Mouse (Mus musculus): Measurements from ENCODE around the gene Rabl3. TPM values are rescaled to one million over a fixed set of nuclear protein-coding genes. Genes with fewer than 3 reads are reported as not detected.
A peak's percentile ranks its signal among the peaks of the same experiment; 100 is the strongest.

Gene Rabl3
- polyA plus RNA-seq, 1 experiment = 0.94 TPM

DNA sequence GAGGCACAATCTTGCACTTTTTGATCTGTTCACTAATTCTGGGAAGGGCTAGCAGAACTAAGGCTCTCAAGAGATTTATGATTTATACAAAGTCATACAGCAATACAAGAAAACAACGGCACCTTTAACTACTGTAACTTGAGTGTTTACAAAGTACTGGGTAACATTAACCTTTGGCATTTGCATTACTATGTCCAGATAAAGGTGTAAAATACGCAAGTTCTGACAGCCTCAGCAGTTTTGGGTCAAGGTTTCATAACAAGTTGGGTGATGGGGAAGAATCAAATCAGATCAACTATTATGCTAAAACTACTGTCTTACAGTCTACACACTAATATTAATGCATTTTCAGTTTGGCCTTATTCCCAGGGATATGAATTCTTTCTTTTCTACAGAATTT is 14.6 kb upstream of the Rabl3 start:
- DNase-seq (ENCODE audit: low read depth in 1 of 2, low spot score in 2 of 2) = no peak
- no peak for TF ChIP-seq CTCF (IDR thresholded peaks at IDR 0.05; ENCODE audit: extremely low read depth, insufficient read depth, insufficient read length, insufficient replicate concordance)
- TF ChIP-seq POLR2A (IDR thresholded peaks at IDR 0.05; ENCODE audit: low read depth, low read length) = no peak
- Histone ChIP-seq H3K27ac (ENCODE audit: insufficient read depth, low read length) (no peak overlapping the region), H3K4me1 (ENCODE audit: control insufficient read depth, insufficient read depth, insufficient read length) (no peaks in the 10 kb centered on the region), H3K4me3 (ENCODE audit: extremely low read depth, insufficient read depth, insufficient read length) (no peak overlapping the region), H3K27me3 (ENCODE audit: control insufficient read depth, insufficient read depth, low read length) (no peaks in the 10 kb centered on the region), H3K36me3 (ENCODE audit: control insufficient read depth, insufficient read depth, low read length) (peaks cover 21% of the 10 kb centered on the region)
- 93% methylated on average over 2 of the region's 2 CpGs for WGBS

DNA sequence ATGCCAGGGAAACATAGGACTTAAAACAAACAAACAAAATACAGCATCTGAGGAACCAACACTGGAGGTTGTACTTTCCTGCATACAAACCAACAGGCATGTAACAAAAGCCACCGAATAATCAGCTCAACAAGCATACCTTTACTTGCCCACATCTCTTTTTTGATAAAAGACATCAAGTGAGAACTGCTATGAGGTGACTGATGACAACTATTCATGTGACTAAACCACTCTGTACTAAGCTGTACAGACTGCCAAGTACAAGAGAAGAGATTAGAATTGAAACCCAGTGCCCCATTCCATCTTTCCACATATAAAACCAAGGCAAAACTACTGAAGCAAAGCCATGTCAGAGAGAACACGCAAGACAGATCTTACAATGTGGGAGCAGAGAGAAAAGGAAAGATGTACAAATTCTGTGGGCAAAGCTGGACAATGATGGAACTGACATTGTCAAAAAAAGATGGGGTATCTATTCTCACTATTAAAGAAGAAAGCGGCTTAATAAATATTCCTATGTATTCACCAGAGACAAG is 12.9 kb upstream of the Rabl3 start:
- no peak for DNase-seq (ENCODE audit: low read depth in 1 of 2, low spot score in 2 of 2)
- no peaks in the 10 kb centered on the region for H3K4me1 ChIP-seq (ENCODE audit: control insufficient read depth, insufficient read depth, insufficient read length)
- WGBS = 91% methylated on average over 3 of the region's 3 CpGs

DNA sequence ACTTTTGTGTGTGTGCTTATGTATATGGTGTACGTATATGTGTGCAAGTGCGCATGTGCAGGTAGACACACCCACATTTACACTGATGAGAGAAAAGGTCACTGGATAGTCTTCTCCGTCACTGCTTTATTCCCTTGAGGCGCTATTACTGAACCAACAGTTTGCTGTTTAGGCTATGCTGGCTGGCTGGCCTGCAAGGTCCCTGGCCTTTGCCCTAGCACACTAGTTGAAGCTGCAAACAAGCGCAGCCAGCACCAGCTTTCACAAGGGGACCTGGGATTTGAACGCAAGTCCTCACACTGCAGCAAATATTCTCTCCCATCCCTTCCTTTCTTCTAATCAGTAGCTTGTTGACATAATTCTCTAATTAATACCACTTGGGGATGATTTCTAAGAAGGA is 9.5 kb upstream of the Rabl3 start:
- H3K27ac ChIP-seq (ENCODE audit: insufficient read depth, low read length) = no peak overlapping the region

More for the DNA sequence above, 12.9 kb upstream of the Rabl3 start:
- TF ChIP-seq CTCF (IDR thresholded peaks at IDR 0.05; ENCODE audit: extremely low read depth, insufficient read depth, insufficient read length, insufficient replicate concordance) = no peak
- TF ChIP-seq POLR2A (IDR thresholded peaks at IDR 0.05; ENCODE audit: low read depth, low read length) = no peak
- no peak overlapping the region for H3K27ac ChIP-seq (ENCODE audit: insufficient read depth, low read length)
- no peaks in the 10 kb centered on the region for H3K27me3 ChIP-seq (ENCODE audit: control insufficient read depth, insufficient read depth, low read length)
- H3K4me3 ChIP-seq (ENCODE audit: extremely low read depth, insufficient read depth, insufficient read length) = no peak overlapping the region
- H3K36me3 ChIP-seq (ENCODE audit: control insufficient read depth, insufficient read depth, low read length) = peaks cover 15% of the 10 kb centered on the region

DNA sequence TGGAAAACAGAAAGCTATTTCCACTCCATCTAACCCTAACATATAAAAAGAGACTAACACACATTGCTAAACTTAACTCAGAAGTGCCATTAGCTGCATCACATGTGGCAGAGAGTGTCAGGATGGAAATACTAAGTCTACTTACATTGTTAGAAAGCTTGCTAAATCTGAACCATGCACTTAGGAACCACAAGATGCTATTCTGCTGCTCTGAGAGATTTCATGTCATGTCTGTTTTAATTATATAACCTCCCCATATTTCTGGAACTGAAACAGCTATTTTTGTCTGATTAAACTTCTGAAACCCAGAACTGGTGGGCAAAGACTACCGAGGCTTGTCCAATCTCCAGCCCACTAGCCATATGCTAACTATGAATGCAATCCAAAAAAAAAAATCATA is 7.6 kb upstream of the Rabl3 start:
- WGBS = 35% methylated on average over 1 of the region's 1 CpGs
- TF ChIP-seq CTCF (IDR thresholded peaks at IDR 0.05; ENCODE audit: extremely low read depth, insufficient read depth, insufficient read length, insufficient replicate concordance) = no peak
- DNase-seq (ENCODE audit: low read depth in 1 of 2, low spot score in 2 of 2) = no peak

More for the DNA sequence above, 9.5 kb upstream of the Rabl3 start:
- Histone ChIP-seq H3K36me3 (ENCODE audit: control insufficient read depth, insufficient read depth, low read length) (peaks cover 2% of the 10 kb centered on the region; the same call in 1 of the 2 replicates), H3K4me3 (ENCODE audit: extremely low read depth, insufficient read depth, insufficient read length) (no peak overlapping the region), H3K27me3 (ENCODE audit: control insufficient read depth, insufficient read depth, low read length) (no peaks in the 10 kb centered on the region), H3K4me1 (ENCODE audit: control insufficient read depth, insufficient read depth, insufficient read length) (no peaks in the 10 kb centered on the region)
- no peak for DNase-seq (ENCODE audit: low read depth in 1 of 2, low spot score in 2 of 2)
- no peak for TF ChIP-seq CTCF (IDR thresholded peaks at IDR 0.05; ENCODE audit: extremely low read depth, insufficient read depth, insufficient read length, insufficient replicate concordance)
- no peak for TF ChIP-seq POLR2A (IDR thresholded peaks at IDR 0.05; ENCODE audit: low read depth, low read length)
- WGBS = 97% methylated on average over 6 of the region's 6 CpGs

DNA sequence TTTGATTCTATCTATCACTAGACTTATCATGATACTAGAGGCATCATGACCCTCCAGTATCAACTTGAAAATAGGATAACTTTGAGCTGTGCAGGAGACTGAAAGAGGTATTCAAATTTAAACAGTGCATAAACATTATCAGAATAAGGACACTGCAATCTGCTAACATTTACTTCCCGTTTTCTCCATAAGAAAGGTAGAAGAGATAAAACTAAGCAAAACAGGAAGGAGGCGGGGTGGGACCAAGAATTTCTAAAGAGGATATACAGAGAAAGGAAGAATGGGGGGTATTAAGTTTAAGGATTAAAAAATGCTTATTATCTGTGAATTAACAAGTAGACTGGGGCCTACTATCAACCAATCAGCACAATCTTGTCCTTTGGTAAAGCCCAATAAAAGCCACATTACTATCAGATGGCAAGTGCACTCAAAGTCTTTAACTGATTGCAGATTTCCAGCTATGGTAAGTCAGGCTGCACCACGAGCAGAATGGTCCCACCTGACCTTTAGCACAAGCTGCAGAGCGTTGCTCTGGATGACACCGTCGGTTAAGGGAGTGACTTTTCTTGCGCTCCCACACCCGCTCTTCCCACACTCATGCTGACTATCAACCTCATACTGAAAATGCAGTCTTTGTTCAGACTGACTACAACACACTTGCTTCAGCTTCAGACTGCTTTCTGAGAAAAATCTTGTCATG is 6.2 kb upstream of the Rabl3 start:
- H3K27me3 ChIP-seq (ENCODE audit: control insufficient read depth, insufficient read depth, low read length) = no peaks in the 10 kb centered on the region
- peaks cover 4% of the 10 kb centered on the region for H3K36me3 ChIP-seq (ENCODE audit: control insufficient read depth, insufficient read depth, low read length)
- 69% methylated on average over 8 of the region's 8 CpGs for WGBS
- DNase-seq (ENCODE audit: low read depth in 1 of 2, low spot score in 2 of 2) = no peak
- no peaks in the 10 kb centered on the region for H3K4me1 ChIP-seq (ENCODE audit: control insufficient read depth, insufficient read depth, insufficient read length)
- no peak overlapping the region for H3K27ac ChIP-seq (ENCODE audit: insufficient read depth, low read length)
- no peak for TF ChIP-seq CTCF (IDR thresholded peaks at IDR 0.05; ENCODE audit: extremely low read depth, insufficient read depth, insufficient read length, insufficient replicate concordance)
- no peak for TF ChIP-seq POLR2A (IDR thresholded peaks at IDR 0.05; ENCODE audit: low read depth, low read length)
- H3K4me3 ChIP-seq (ENCODE audit: extremely low read depth, insufficient read depth, insufficient read length) = no peak overlapping the region

More for the DNA sequence above, 7.6 kb upstream of the Rabl3 start:
- Histone ChIP-seq H3K27me3 (ENCODE audit: control insufficient read depth, insufficient read depth, low read length) (no peaks in the 10 kb centered on the region), H3K27ac (ENCODE audit: insufficient read depth, low read length) (no peak overlapping the region), H3K36me3 (ENCODE audit: control insufficient read depth, insufficient read depth, low read length) (peaks cover 4% of the 10 kb centered on the region), H3K4me1 (ENCODE audit: control insufficient read depth, insufficient read depth, insufficient read length) (no peaks in the 10 kb centered on the region), H3K4me3 (ENCODE audit: extremely low read depth, insufficient read depth, insufficient read length) (no peak overlapping the region)

DNA sequence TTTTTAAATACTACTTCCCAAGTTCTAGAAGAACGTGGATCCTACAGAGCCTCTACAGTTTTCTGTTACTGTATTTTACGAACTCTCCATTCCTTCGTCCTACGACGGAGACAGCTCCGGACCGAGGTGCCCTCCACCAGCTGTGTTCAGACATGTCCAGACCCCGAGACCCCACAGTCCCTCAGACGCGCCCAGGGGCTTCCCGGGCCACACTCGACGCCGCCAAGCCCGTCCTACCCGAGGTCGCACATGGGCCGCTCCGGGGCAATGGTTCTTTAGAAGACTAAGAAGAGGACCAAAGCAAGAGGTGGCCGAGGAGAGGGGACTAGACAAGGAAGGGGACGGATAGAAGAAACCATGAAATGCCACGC is 460 bp upstream of the Rabl3 start:
- Histone ChIP-seq H3K36me3 (ENCODE audit: control insufficient read depth, insufficient read depth, low read length) (peaks cover 3% of the 10 kb centered on the region; the same call in 1 of the 2 replicates), H3K27ac (ENCODE audit: insufficient read depth, low read length) (peak overlapping the region; percentile 57), H3K27me3 (ENCODE audit: control insufficient read depth, insufficient read depth, low read length) (no peaks in the 10 kb centered on the region), H3K4me3 (ENCODE audit: extremely low read depth, insufficient read depth, insufficient read length) (peak overlapping the region; percentile 77), H3K4me1 (ENCODE audit: control insufficient read depth, insufficient read depth, insufficient read length) (peaks cover 3% of the 10 kb centered on the region; the same call in 1 of the 2 replicates)
- TF ChIP-seq POLR2A (IDR thresholded peaks at IDR 0.05; ENCODE audit: low read depth, low read length) = no peak
- no peak for TF ChIP-seq CTCF (IDR thresholded peaks at IDR 0.05; ENCODE audit: extremely low read depth, insufficient read depth, insufficient read length, insufficient replicate concordance)
- WGBS = under 1% methylated on average over 22 of the region's 22 CpGs
- no peak for DNase-seq (ENCODE audit: low read depth in 1 of 2, low spot score in 2 of 2)

DNA sequence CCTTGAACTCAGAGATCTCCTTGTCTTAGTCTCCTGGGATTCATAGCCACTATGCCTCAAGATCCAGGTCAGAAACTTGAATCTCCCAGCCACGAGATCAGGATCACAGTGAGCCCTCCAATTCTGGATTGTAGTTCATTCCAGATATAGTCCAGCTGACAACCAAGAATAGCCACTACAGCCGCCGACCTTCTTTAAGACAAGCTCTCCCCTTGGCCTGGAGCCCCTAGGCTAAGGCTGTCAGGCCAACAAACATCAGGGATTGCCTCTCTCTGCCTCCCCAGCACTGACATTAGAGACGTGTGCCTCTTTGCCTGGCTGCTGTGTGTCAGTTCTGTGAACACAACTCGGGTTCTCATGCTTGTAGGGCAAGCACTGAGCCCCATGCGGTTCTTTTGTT is 1.1 kb downstream of the Rabl3 start:
- 90% methylated on average over 6 of the region's 6 CpGs for WGBS
- TF ChIP-seq CTCF (IDR thresholded peaks at IDR 0.05; ENCODE audit: extremely low read depth, insufficient read depth, insufficient read length, insufficient replicate concordance) (no peak), POLR2A (IDR thresholded peaks at IDR 0.05; ENCODE audit: low read depth, low read length) (no peak)
- DNase-seq (ENCODE audit: low read depth in 1 of 2, low spot score in 2 of 2) = no peak
- Histone ChIP-seq H3K4me3 (ENCODE audit: extremely low read depth, insufficient read depth, insufficient read length) (no peak overlapping the region), H3K27me3 (ENCODE audit: control insufficient read depth, insufficient read depth, low read length) (no peaks in the 10 kb centered on the region), H3K4me1 (ENCODE audit: control insufficient read depth, insufficient read depth, insufficient read length) (peaks cover 3% of the 10 kb centered on the region; the same call in 1 of the 2 replicates), H3K36me3 (ENCODE audit: control insufficient read depth, insufficient read depth, low read length) (0 out of 2 replicates have a peak, but pooled peaks cover 3% of the 10 kb centered on the region), H3K27ac (ENCODE audit: insufficient read depth, low read length) (no peak overlapping the region)
